Mouse (Mus musculus) liver, adult 2 months (tissue): Measurements from ENCODE around the gene H2-DMa.

ENCODE experiments used
- CTCF ChIP-seq: fragments of 200-500 bp; IDR thresholded peaks from 2 replicates; pipeline ENCODE4 v1.5.1; 2011; ENCODE audit warnings: low read depth, low read length, control low read depth
- POLR2A ChIP-seq: fragments of 200-500 bp; IDR thresholded peaks from 2 replicates; pipeline ENCODE4 v1.6.1; 2011; ENCODE audit warnings: low read length, control low read depth; ENCODE audit not compliant: insufficient read depth; ENCODE audit errors: extremely low read depth

DNA sequence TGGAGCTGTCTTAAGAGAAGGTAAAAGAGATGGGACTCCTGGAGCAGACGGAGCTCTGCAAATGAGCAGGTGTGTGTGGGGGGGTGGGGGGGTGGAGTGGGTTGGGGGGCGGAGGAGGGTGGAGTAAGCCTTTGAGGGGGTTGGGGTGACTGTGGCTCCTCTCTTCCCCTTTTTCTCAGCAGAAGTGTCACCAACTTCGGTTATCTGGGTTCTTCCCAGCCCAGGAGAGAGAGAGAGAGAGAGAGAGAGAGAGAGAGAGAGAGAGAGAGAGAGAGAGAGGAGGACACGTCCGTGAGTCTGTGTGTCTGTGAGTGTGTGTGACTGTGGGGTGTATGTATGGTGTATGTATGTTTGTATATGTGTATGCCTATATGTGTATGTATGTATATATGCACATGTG, 24.1 kb downstream of the H2-DMa start:
- TF ChIP-seq POLR2A (no peak), CTCF (no peak)
